Mouse (Mus musculus): ENCODE measurements around the gene Cox7c. TPM values are rescaled to one million over a fixed set of nuclear protein-coding genes. Genes with fewer than 3 reads are reported as not detected.
"Not testable (repeated sequence)": the region's sequence is repeated elsewhere in the genome, so short reads cannot be mapped to it uniquely, and the experiment has no call there.

Cox7c gene
- polyA plus RNA-seq (2012; ENCODE audit: insufficient read depth, low replicate concordance) = 84.0 and 143 TPM in 2 replicates

DNA sequence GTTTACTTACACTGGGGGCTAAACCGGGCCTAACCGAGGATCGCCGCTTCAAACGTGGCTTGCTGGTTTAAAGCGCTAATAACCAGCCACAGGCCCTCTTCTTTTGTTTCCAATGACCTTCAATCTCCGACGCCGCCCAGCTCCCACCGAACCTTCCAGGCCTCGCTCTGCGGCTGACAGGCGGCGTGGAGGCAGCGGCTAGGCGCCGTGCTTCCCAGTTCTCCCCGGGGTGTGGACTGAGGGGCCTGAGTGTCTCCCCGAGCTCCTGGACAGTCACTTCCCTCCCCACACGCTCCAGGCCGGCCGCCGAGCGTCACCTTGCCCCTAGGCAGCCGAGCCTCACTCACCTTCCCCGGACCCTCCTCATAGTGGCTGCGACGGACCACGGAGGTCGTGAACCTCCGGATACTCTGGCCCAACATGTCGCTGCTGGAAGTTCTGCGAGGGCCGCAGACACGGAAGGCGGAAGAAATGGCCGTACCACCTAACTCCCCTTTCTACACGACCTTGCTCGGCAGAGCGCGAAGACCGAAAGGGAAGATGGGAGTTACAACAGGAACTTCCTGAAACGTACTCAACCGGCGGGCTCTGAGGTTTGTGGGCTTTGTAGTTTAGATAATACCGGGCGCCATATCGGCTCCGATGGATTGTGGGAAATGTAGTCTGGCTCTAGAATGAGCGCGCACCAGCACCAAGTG lies at the start of gene Cox7c:
TSS of gene Cox7c (minus strand) at position 651 of the 698 bp plus-strand sequence.
- H3K36me3 ChIP-seq (replicated peaks; ENCODE audit: low read length) = peaks cover 25% of the 10 kb centered on the region
- no peaks in the 10 kb centered on the region for H3K27me3 ChIP-seq (replicated peaks)
- H3K9me3 ChIP-seq = no peaks in the 10 kb centered on the region
- H3K4me3 ChIP-seq (replicated peaks) = peak within 1 kb of the TSS; percentile 97
- H3K4me1 ChIP-seq = no peaks in the 10 kb centered on the region; the same call in 1 of the 2 replicates
- TF ChIP-seq FLI1 (IDR thresholded peaks at IDR 0.05; ENCODE audit: low read length) = no peak
- TF ChIP-seq GATA1 (IDR thresholded peaks at IDR 0.05; ENCODE audit: borderline replicate concordance, low read length) = no peak

DNA sequence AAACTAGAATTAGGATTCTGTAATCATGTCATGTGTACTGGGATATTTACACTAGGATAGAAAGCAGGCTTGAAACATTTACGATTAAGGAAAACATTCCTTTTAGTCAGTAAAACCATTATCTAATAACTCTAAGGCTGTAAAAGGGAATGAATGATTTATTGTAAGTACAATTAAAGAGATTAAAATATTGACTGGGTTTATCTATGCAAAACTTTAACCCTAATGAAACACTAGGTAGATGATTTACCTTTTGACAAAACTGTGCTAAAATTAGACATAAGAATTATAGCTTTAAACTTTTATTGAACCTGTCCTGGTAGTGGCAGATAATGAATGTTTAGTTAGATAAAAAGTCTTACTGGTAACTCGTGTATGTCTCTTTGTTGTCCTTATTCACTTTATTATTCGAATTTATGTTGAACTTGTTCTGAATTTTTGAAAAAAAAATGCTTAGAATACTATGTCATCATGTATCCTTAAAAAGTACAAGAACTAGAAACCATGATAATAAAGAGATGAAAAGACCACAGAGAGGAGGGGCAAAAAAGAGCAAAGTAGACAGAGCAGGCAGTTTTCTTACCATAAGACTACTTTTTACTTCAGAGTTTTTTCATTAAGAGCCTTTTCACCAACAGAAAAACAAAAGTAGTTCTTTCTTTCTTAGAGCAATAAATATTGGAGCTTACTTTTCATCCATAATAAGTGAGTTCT lies 21.5 kb upstream of the Cox7c start:
- TF ChIP-seq FLI1 (IDR thresholded peaks at IDR 0.05; ENCODE audit: low read length) = no peak
- TF ChIP-seq GATA1 (IDR thresholded peaks at IDR 0.05; ENCODE audit: borderline replicate concordance, low read length) = no peak
- H3K4me3 ChIP-seq (replicated peaks) = no peak overlapping the region
- no peaks in the 10 kb centered on the region for H3K4me1 ChIP-seq
- no peaks in the 10 kb centered on the region for H3K27me3 ChIP-seq (replicated peaks)
- no peaks in the 10 kb centered on the region for H3K36me3 ChIP-seq (replicated peaks; ENCODE audit: low read length)
- no peaks in the 10 kb centered on the region for H3K9me3 ChIP-seq

DNA sequence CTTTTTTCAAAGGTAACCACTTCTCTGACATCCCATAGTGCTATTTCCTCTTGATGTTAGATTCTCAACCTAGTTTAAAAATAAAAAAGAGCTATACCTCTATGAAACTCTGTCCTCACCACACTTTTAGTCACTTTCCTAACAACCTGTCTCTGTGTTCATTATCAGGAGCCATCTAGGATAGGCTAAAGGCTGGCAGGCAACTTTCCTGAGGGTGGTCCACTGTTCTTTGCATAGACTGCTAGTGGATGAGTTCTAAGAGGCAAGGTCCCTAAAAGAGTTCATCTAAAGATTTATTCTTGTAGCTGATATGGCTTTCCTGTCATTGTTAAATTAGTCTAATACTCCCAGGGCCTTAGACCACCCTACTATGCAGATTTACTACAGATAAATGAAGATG lies 20.8 kb upstream of the Cox7c start:
- Histone ChIP-seq H3K9me3 (no peaks in the 10 kb centered on the region), H3K4me3 (replicated peaks) (no peak overlapping the region), H3K27me3 (replicated peaks) (no peaks in the 10 kb centered on the region), H3K4me1 (no peaks in the 10 kb centered on the region), H3K36me3 (replicated peaks; ENCODE audit: low read length) (no peaks in the 10 kb centered on the region)
- TF ChIP-seq GATA1 (IDR thresholded peaks at IDR 0.05; ENCODE audit: borderline replicate concordance, low read length) (no peak), FLI1 (IDR thresholded peaks at IDR 0.05; ENCODE audit: low read length) (no peak)

DNA sequence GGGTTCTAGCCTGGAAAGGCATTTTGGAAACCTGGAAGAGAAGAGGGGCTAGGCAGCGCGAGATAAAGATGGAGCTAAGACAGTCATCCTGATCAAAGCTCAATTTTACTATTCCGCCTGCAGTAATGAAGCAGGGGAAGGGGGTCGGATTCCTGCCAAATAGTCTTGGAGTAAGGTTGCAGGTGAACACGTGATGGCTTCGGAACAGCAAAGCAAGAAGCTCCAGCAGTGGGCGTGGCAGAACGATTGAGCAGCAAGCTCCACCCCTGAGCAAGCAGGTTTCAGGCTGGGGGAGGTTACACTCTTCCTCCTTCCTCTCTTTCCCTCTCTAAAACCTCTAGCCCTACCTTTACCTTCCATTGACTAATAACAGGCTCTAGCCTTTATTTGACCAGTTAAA lies 7.4 kb upstream of the Cox7c start:
- H3K9me3 ChIP-seq; H3K4me3 ChIP-seq (replicated peaks); H3K27me3 ChIP-seq (replicated peaks); H3K4me1 ChIP-seq; H3K36me3 ChIP-seq (replicated peaks; ENCODE audit: low read length): not testable (repeated sequence)

DNA sequence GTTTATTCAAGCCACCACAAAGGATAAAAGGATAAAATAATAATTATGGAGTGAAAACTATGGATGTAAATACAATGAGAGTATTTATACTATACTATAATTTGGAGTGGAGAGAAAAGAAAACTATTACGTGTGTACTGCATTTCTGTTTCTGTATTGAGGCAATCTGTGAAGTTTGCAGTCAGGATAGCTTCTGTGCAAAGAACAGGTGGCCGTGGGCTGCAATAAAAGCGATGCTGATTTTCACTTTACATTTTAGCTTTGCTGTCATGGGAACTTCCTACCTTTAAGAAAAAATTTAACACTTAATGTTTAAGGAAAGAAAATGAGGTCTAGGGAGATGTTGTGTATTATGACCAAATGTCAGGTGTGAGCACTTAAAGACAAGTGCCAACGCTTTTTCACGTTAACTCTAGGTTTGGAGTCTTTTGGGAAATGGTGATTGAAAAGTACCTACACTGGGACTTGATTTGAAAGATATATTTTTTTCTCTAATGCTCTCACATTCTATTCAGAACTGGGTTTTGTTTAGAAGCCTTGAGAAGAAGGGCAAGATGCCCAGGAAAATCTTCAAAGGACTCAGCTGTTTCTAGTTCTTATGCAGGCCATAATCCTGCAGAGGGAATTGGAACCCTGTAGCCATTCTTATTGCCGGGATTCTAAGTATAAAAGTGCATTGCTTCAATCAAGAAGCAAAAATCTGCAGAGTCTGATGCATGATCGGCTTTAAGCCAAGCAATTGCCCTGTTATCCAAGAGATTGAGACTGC lies 41.6 kb downstream of the Cox7c start:
- Histone ChIP-seq H3K27me3 (replicated peaks) (no peaks in the 10 kb centered on the region), H3K4me3 (replicated peaks) (no peak overlapping the region), H3K36me3 (replicated peaks; ENCODE audit: low read length) (no peaks in the 10 kb centered on the region), H3K4me1 (no peaks in the 10 kb centered on the region), H3K9me3 (no peaks in the 10 kb centered on the region)
- TF ChIP-seq GATA1 (IDR thresholded peaks at IDR 0.05; ENCODE audit: borderline replicate concordance, low read length) = no peak
- TF ChIP-seq FLI1 (IDR thresholded peaks at IDR 0.05; ENCODE audit: low read length) = no peak
